9 mouse cellular contexts compared by ENCODE assay signal in the genomic region with DNA sequence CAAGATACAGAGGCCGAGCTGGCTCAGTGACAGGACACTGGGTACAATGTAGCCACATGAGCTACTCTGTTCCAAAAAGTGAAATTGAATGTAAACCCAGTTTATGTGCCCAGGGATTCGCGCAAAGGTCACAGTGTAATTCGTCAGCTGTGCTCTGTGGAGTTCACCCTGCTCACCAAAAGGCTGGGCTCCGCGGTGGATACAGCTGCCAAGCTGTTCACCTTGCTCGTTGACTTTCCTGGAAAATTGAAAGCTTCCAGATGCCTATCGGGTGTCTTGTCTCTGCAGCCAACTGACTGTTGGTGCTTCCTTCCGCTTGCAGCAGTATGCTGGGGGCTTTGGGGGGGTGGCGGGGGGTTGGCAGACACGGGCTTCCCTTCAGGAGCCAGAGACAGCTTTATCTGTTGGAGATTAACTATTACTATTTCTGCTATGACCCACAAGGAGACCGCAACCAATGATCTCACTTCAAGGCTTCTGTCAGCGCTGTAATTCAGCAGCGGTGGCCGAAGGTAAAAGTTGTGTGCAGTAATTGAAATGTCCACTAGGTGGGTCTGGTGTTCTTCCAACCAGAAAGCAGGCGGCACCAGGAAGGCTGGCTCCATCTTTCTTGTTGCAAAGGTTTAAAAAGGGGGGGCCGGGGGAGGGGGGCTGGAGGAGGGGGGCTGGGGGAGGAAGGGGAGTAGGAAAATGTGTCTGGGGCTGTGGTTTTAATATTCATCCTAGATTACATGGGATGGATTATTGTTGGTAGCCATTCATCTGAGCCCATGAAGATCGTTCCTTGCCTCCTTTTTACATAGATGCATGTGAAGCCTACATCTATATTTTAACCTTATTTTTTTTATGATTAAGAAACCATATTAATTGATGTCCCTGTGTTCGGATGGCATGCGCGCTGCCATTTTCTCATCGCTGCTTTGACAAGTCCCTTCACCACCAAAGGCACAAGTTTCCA.
DNase-seq lines count a peak whose midpoint lies in the region; ATAC-seq and TF ChIP-seq lines count a peak whose summit lies in the region.
"Had no signal": no experiment of that assay in that cellular context is flagged by ENCODE, and none has a peak within 500 bp of the region (broad histone marks: within the 10 kb centered on the region; RNA-seq: fewer than 3 reads in every experiment).

No protein-coding gene starts in this region.

- DNase-seq in B cell, adult 2 months: peak; percentile 63 to 64
- peak; percentile 30 for DNase-seq in adrenal gland, adult 8-10 months
- DNase-seq in embryo, embryonic 9.5 days (ENCODE audit: extremely low spot score): peak; percentile 78
- DNase-seq in heart, embryonic 10.5 days (ENCODE audit: low spot score): peak; percentile 77
- DNase-seq in liver: peak; percentile 36
- peak; percentile 93 for DNase-seq in midbrain, postnatal 0 days (ENCODE audit: low spot score)

- H3K9me3 ChIP-seq in heart, embryonic 10.5 days: no peaks in the 10 kb centered on the region
- H3K9me3 ChIP-seq in kidney, embryonic 14.5 days (ENCODE audit: control insufficient read depth, low read length): no peaks in the 10 kb centered on the region
- H3K9me3 ChIP-seq in midbrain, postnatal 0 days (ENCODE audit: low read length): no peaks in the 10 kb centered on the region

- TF ChIP-seq CTCF in midbrain, postnatal 0 days (IDR thresholded peaks at IDR 0.05): peak; percentile 89
- peak; percentile 52; the same call in 1 of the 2 replicates for TF ChIP-seq CTCF in testis, adult 2 months (IDR thresholded peaks at IDR 0.05; ENCODE audit: control insufficient read depth, insufficient read depth, insufficient replicate concordance, low read depth, low read length)

- peak overlapping the region; percentile 53 for H3K4me2 ChIP-seq in kidney, embryonic 14.5 days (replicated peaks; ENCODE audit: low read depth, low read length)
- H3K4me2 ChIP-seq in midbrain, postnatal 0 days (ENCODE audit: low read depth, low read length, poor library complexity, severe bottlenecking): peak overlapping the region; percentile 49

- no peaks in the 10 kb centered on the region for H3K36me3 ChIP-seq in heart, embryonic 10.5 days
- no peaks in the 10 kb centered on the region for H3K36me3 ChIP-seq in kidney, embryonic 14.5 days (ENCODE audit: control insufficient read depth, insufficient read depth, low read length)
- no peaks in the 10 kb centered on the region for H3K36me3 ChIP-seq in midbrain, postnatal 0 days (ENCODE audit: insufficient read depth, low read length)
- no peaks in the 10 kb centered on the region for H3K36me3 ChIP-seq in testis, adult 2 months (ENCODE audit: control insufficient read depth, insufficient read depth, low read length)

- no peak for TF ChIP-seq POLR2A in testis, adult 2 months (IDR thresholded peaks at IDR 0.05; ENCODE audit: control insufficient read depth, low read depth, low read length)

- H3K27ac ChIP-seq in heart, embryonic 10.5 days: no peak overlapping the region
- H3K27ac ChIP-seq in kidney, embryonic 14.5 days (ENCODE audit: low read depth, low read length): no peak overlapping the region
- H3K27ac ChIP-seq in midbrain, postnatal 0 days (ENCODE audit: low read depth, low read length): peak overlapping the region; percentile 57
- H3K27ac ChIP-seq in testis, adult 2 months (ENCODE audit: control insufficient read depth, insufficient read depth, low read depth, low read length): no peak overlapping the region

- 29% methylated on average over 22 of the region's 22 CpGs for WGBS in heart, embryonic 10.5 days
- WGBS in kidney, embryonic 14.5 days: 24% methylated on average over 22 of the region's 22 CpGs
- 24% methylated on average over 22 of the region's 22 CpGs for WGBS in midbrain, postnatal 0 days

- peak; percentile 64; the same call in 1 of the 2 replicates for ATAC-seq in kidney, embryonic 14.5 days (ENCODE audit: low FRiP score, low TSS enrichment)
- peak; percentile 72 for ATAC-seq in midbrain, postnatal 0 days (ENCODE audit: low FRiP score)

- H3K4me3 ChIP-seq in heart, embryonic 10.5 days: peak overlapping the region; percentile 45
- H3K4me3 ChIP-seq in kidney, embryonic 14.5 days (ENCODE audit: low read length): peak overlapping the region; percentile 22; the same call in 1 of the 2 replicates
- peak overlapping the region; percentile 23 for H3K4me3 ChIP-seq in midbrain, postnatal 0 days (ENCODE audit: low read depth, low read length)
- no peak overlapping the region; the same call in 1 of the 2 replicates for H3K4me3 ChIP-seq in testis, adult 2 months (ENCODE audit: control insufficient read depth, low read depth, low read length)
- H3K4me3 ChIP-seq: erythroblast, embryonic 14.5 days had no signal

- H3K27me3 ChIP-seq in heart, embryonic 10.5 days (ENCODE audit: insufficient read depth, poor library complexity, severe bottlenecking): peaks cover 15% of the 10 kb centered on the region
- H3K27me3 ChIP-seq in kidney, embryonic 14.5 days (ENCODE audit: control insufficient read depth, insufficient read depth, low read length): no peaks in the 10 kb centered on the region
- H3K27me3 ChIP-seq in midbrain, postnatal 0 days (ENCODE audit: insufficient read depth, low read length): no peaks in the 10 kb centered on the region
- H3K27me3 ChIP-seq in testis, adult 2 months (ENCODE audit: control insufficient read depth, insufficient read depth, low read length): no peaks in the 10 kb centered on the region

- H3K9ac ChIP-seq in kidney, embryonic 14.5 days (ENCODE audit: low read depth, low read length): no peak overlapping the region
- no peak overlapping the region for H3K9ac ChIP-seq in midbrain, postnatal 0 days (replicated peaks; ENCODE audit: low read length, poor library complexity, severe bottlenecking)

- H3K4me1 ChIP-seq in heart, embryonic 10.5 days: 0 out of 2 replicates have a peak, but pooled peaks cover 4% of the 10 kb centered on the region
- H3K4me1 ChIP-seq in kidney, embryonic 14.5 days (ENCODE audit: control insufficient read depth, insufficient read depth, low read length): no peaks in the 10 kb centered on the region
- H3K4me1 ChIP-seq in midbrain, postnatal 0 days (ENCODE audit: insufficient read depth, low read length): no peaks in the 10 kb centered on the region
- H3K4me1 ChIP-seq in testis, adult 2 months (ENCODE audit: control insufficient read depth, insufficient read depth, low read length): peaks cover 5% of the 10 kb centered on the region

Comparison
In these comparisons a context has a peak if more than half of its experiments do, and no peak if none do; other contexts are left out.
1. DNase-seq: peak in every context shown above with its lines; median percentile 93 in midbrain, postnatal 0 days; 78 in embryo, embryonic 9.5 days; 77 in heart, embryonic 10.5 days; 64 in B cell, adult 2 months; 36 in liver; 30 in adrenal gland, adult 8-10 months.